Mouse (Mus musculus) NIH3T3 (cell line): Measurements from ENCODE around the gene Ccl27a.
"Not testable (repeated sequence)": the region's sequence is repeated elsewhere in the genome, so short reads cannot be mapped to it uniquely, and the experiment has no call there.

Source experiments
- DNase-seq: peaks from one replicate; pipeline ENCODE4 v3.0.0-alpha.2; 2012; ENCODE audit warnings: low read depth

Gene Ccl27a

GRCm38 (mm10) chr4:41774002-41774401 lies at the start of gene Ccl27a:
Ccl27a (minus strand) TSS chr4:41774247.
- peak; percentile 79 for DNase-seq

GRCm38 (mm10) chr4:41783197-41783596 lies 9.2 kb upstream of the Ccl27a start:
- not testable (repeated sequence) for DNase-seq

GRCm38 (mm10) chr4:41782711-41783110 lies 8.7 kb upstream of the Ccl27a start:
- not testable (repeated sequence) for DNase-seq

GRCm38 (mm10) chr4:41781748-41782485 lies 7.9 kb upstream of the Ccl27a start:
- not testable (repeated sequence) for DNase-seq

- not testable (repeated sequence) for DNase-seq
Measured at GRCm38 (mm10) chr4:41781271-41781670, 7.2 kb upstream of the Ccl27a start.

GRCm38 (mm10) chr4:41775840-41776239 lies 1.8 kb upstream of the Ccl27a start:
- DNase-seq: not testable (repeated sequence)

- DNase-seq: not testable (repeated sequence)
Measured at GRCm38 (mm10) chr4:41774506-41774905, 459 bp upstream of the Ccl27a start.

GRCm38 (mm10) chr4:41773502-41773901 lies 545 bp downstream of the Ccl27a start:
- peak; percentile 69 for DNase-seq

GRCm38 (mm10) chr4:41772946-41773345 lies 1.1 kb downstream of the Ccl27a start:
- DNase-seq: peak; percentile 20

- not testable (repeated sequence) for DNase-seq
Measured at GRCm38 (mm10) chr4:41767301-41767700, 6.7 kb downstream of the Ccl27a start.

- DNase-seq: not testable (repeated sequence)
Measured at GRCm38 (mm10) chr4:41763176-41763575, 10.9 kb downstream of the Ccl27a start.

GRCm38 (mm10) chr4:41762688-41763114 lies 11.3 kb downstream of the Ccl27a start:
- DNase-seq: peak; percentile 97

- DNase-seq: peak; percentile 67
Measured at GRCm38 (mm10) chr4:41762099-41762687, 11.9 kb downstream of the Ccl27a start.

GRCm38 (mm10) chr4:41761680-41762079 lies 12.4 kb downstream of the Ccl27a start:
- peak; percentile 53 for DNase-seq

GRCm38 (mm10) chr4:41760911-41761310 lies 13.1 kb downstream of the Ccl27a start:
- DNase-seq: no peak

GRCm38 (mm10) chr4:41760288-41760721 lies 13.7 kb downstream of the Ccl27a start:
- DNase-seq: peak; percentile 93

GRCm38 (mm10) chr4:41759656-41760287 lies 14.3 kb downstream of the Ccl27a start:
- no peak for DNase-seq

GRCm38 (mm10) chr4:41759206-41759605 lies 14.8 kb downstream of the Ccl27a start:
- no peak for DNase-seq

GRCm38 (mm10) chr4:41758701-41759100 lies 15.3 kb downstream of the Ccl27a start:
- no peak for DNase-seq

- DNase-seq: no peak
Measured at GRCm38 (mm10) chr4:41758021-41758420, 16.0 kb downstream of the Ccl27a start.

GRCm38 (mm10) chr4:41757321-41757720 lies 16.7 kb downstream of the Ccl27a start:
- DNase-seq: no peak

- no peak for DNase-seq
Measured at GRCm38 (mm10) chr4:41756440-41756839, 17.6 kb downstream of the Ccl27a start.
